Mouse (Mus musculus) liver, postnatal 0 days (tissue): ENCODE data around the gene Hspa1a.
"Not testable (repeated sequence)": the region's sequence is repeated elsewhere in the genome, so short reads cannot be mapped to it uniquely, and the experiment has no call there.

Experiments
- CTCF ChIP-seq: sonication (generic); IDR thresholded peaks from 2 replicates; pipeline ENCODE4 v1.5.1; 2016; ENCODE audit warnings: antibody characterized with exemption, low read depth
- EP300 ChIP-seq: IDR thresholded peaks from 2 replicates; pipeline ENCODE4 v1.6.1; 2016; ENCODE audit warnings: antibody characterized with exemption, low read depth, mild to moderate bottlenecking

DNA sequence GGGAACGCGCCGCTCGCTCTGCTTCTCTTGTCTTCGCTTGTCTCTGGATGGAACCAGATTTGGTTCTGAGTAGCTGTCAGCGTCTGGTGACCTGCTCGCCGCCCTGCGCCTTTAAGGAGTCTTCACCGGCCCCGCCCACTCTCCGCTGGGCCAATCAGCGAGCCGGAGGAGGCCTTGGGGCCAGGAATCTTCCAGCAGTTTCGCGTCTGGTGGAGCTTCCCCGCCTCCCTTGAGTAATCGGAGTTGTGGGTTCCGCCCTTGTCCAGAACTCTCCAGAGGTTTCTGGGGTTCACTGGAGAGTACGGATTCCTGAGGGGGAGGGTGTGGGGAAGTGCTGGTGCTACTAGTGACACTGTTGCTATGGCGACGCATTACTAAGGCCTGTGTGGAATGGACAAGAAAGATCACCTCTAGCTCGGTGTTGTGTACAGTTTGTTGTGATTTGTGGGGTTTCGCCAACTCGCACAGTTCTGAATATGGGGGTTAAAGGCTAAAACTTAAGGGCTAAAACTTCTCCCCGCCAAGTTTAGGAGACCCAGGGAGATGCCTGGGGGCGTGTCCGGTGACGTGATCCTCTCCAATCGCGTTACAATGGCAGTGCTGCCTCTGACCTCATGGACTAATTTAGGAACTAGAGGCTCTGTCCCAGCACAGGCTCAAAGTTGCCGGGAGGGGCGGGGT lies at the start of gene Hspa1a, which contains the start of gene Hspa1l:
- TF ChIP-seq EP300, CTCF: not testable (repeated sequence)
